Mouse (Mus musculus) ovary, postnatal 10 days (tissue): ENCODE results near the gene Cnrip1.
A peak's percentile ranks its signal among the peaks of the same experiment; 100 is the strongest.
"Not testable (repeated sequence)": the region's sequence is repeated elsewhere in the genome, so short reads cannot be mapped to it uniquely, and the experiment has no call there.

Experiments
- DNase-seq: peaks from one replicate; pipeline ENCODE4 v3.0.0; 2022; ENCODE audit warnings: low spot score

The Cnrip1 gene

DNA sequence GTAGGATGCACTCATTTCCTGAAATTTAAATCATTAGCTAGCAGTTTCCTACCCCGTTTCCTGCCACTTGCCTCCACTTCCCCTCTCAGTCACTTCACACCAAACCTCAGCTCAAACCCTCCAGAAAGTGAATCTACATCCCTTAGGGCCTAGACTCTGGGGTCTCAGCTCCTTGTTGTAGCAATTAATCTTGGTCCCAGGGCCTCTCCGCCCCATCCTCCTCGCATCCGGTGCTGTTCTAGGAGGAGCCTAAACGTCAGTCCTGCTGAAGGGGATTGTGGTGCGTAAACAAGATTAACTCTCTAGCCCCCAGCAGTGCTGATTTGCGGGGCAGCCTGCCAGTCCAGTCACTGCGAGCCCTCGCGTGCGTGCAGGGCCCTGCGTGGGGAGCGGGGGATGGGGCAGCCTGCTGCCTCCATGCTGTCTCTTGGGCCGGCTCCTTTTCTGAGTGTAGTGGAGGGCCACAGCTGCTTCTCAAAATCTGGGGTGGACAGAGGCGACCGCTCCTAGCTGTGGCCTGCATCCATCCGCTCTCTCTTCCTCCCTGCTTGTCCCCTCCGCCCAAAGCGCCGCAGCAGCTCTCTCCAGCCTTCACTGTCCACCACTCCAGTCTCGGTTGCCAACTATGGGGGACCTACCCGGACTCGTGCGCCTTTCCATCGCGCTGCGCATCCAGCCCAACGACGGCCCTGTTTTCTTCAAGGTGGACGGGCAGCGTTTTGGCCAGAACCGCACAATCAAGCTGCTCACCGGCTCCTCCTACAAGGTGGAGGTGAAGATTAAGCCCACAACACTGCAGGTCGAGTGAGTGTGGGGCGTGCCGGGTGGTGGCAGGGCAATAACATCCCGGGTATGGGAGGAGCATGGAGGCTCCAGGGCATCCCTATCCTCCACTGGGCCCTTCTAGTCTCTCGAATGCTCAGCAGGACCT lies at the start of gene Cnrip1, which contains the start of gene Plek:
Gene Cnrip1 (plus strand): TSS at position 42 of the 931 bp plus-strand sequence.
Gene Plek (minus strand): TSS at position 837 of the 931 bp plus-strand sequence.
- peak; percentile 53 for DNase-seq

DNA sequence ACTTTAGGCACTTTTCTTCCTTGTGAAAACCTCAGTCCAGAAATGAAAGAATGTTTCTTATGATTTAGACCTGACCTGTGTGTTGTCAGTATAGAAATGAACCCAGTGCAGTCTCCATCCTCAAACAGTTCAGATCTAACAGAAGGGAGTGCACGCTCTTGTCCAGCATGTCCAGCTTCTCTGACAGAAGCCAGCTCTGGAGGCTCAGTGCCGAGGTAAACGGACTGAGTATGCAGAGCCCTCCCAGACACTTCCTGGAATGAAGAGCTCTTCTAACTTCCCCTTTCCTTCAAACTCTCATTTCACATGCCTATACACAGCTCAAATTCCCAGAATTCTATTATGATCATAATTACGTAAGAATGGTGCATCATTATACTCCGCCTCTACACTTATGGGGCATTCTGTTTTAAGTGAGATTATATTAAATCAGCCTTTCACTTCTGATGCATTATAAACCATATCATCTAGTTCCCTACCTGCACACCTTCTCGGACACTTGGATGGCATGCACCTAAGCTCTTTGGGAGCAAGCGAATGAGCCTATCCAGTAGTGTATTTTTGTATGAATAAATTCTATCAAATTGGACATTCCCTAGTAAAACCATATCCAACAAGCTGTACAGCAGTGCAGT lies 48.5 kb upstream of the Cnrip1 start:
- DNase-seq, result no peak

DNA sequence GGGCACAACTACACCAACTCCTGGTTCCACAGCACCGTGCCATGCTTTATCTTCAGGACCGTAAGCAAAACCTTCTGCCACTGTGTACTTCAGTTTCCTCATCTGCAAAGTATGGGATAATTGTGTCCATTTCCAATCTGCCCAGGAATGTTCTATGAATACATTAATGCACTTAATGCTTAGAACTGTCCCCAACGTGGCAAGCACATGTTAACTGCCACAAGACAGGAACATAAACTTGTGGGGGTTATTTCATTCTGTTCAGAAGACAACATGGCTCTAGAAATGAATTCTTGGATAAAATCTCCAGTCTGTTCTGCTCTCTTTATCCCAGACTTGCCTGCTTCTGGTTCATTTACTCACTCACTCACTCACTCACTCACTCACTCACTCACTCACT lies 47.6 kb upstream of the Cnrip1 start:
- DNase-seq, result no peak

DNA sequence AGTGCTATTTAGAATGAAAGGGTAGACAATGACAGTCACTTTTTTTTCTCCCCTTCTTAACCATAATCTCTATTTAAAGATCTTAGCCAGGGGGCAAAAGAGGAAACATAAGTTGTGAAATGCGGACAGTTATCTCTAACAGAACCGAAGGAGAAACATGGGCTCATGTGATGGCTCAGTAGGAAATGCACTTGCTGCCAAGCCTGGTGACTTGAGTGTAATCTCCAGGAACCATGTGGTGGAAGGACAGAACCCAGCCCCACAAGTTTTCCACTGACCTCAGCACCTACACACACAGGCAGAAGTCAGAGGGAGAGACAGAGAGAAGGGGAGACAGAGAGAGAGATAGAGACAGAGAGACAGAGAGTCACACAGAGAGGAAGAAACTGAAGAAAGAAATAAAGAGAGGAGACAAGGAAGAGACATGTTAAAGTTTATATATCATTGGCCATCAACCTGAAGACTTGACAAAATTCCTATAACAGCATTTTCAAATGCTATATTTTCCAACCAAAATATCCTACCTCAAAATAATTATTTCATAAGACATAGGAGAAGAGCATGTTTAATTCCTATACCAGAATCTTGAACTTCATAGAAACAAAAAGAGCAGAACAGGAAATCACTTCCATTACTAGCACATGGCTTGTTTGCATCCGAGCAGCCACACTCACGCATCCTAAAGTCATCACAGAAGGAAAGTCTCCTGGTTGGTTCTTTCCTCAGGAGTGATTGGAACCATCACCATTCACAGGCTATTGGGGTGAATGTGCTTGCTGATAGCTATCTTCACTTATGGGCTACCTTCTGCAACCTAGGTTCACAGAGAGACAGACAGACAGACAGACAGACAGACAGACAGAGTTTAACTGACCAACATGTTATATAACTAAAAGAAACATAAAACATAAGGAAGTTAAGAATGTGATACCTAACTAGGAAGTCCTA lies 46.2 kb upstream of the Cnrip1 start:
- no peak for DNase-seq

DNA sequence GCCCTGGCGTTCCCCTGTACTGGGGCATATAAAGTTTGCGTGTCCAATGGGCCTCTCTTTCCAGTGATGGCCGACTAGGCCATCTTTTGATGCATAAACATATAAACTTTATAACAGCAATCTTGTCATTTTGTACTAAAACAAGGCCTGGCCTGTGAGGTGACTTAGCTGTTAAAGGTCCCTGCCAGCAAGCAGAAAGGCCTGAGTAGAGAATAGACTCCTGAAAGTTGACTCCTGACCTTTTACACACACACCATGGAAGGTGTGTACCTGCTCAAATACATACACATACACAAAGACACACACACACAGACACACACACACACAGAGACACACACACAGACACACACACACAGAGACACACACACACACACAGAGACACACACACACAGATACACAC lies 44.9 kb upstream of the Cnrip1 start:
- not testable (repeated sequence) for DNase-seq

DNA sequence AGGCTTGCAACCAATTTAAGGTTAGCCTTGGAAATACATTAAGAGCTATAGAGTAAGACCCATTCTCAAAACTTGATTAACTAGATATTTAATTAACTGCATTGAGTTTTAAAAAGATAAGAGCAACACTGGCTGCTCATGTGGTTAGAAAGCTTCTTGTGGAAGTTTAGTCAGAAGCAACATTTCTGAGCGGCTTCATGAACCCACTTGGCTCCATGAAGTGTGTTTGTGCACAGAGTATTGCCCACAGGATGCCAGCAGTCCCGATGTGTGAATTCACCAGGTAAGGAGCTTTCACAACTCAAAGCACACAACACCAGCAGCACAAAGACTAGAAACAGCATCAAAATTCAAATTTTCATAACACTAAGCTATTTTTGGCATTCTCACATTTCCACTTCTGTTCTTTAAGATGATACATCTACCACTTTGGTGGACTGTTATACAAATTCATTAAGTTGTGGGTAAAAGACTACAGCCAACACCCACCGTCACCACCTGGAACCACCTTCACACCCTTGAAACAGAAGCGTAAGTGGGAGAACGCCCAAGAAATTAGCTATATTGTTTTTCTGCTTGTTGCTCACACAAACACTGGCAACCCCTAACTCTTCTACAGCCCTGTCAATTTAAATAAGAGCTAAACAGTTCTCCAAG lies 43.7 kb upstream of the Cnrip1 start:
- no peak for DNase-seq

DNA sequence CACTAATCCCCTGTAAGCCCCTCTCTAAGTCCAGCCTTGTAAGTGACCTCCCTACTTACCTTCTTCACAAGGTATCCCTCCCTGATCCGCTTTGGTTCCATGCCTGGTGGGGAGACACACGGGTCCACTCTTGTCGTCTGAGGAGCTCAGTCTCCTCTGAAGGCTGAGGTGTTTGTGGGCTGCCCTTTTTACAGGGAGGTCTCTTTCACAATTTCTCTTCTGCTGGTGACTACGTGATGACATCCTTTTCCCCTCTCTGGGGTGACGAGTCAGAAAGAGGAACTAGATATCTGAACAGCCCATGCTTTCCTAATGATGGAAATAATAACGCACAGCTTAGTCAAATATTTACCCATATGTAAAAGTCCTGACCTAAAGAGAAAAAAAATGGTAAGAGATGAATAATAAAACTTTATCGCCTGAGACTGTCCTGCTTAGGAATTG lies 42.9 kb upstream of the Cnrip1 start:
- no peak for DNase-seq

DNA sequence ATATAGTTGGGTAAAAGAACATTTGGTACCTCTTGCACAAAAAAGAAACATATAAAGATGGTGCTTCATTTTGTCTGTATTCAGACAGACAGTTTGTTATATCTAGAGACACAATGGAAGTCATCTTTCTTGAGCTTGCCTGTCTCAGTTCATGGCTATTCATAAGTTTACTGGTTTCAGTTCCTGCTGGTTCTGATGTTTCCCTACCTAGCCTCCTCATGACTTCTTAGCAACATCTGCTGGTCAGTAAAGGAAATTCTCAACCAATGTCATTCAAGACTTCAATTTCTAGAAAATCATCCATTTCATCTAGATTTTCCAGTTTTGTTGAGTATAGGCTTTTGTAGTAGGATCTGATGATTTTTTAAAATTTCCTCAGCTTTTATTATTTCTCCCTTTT lies 38.4 kb upstream of the Cnrip1 start:
- DNase-seq, result no peak

DNA sequence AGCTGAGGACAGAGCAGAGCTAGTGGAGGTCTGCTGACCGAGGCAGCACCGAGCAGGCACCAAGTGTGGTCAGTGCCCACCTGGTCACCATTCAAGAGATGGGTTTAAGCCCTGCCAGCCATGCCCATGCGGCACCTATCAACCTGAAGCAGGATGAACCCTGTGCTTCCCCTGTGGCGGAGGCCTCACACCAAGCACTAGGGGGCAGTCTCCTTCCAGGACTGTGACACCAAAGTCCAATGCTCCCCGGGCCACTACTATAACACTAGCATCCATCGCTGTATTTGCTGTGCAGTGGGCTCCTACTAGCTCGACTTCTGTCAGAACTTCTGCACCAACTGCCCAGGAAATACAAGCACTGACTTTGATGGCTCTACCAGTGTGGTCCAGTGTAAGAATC lies 32.1 kb upstream of the Cnrip1 start:
- DNase-seq, result no peak

DNA sequence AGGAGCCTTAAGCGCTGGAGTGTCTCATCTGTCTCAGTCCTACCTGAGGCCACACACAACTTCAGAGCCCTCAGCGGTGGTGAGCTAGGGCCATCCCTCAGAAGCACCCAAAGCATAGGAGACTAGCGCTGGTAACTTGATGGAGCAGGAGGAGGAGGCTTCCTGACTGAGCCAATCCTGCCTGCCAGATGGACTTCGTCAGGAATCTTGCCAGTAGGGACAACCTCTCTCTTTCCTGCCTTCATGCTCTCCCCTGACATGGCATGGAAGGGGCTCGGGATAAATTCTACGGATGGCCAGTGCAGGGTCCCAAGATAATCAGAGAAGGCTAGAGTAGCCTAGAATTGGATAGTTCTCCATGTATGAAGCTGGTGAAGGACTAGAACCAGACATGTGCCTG lies 28.2 kb upstream of the Cnrip1 start:
- DNase-seq, result no peak

DNA sequence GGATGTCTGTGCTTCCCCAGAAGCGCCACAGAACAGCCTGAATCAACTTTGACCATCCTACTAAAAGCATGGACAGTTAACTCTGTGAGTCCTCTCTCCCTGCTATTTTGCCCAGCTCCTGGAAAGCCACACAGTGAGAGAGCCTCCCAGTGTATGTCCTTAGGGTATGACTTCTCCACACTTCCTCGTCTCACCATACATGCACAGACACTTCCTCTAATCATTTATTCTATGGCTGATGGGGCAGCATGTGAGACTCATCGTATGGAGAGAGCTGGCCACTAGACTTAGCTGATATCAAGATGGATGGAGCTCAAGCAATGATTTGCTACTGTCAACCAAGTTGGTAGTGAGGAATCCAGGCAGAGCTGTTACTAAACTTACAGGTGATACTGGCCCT lies 27.4 kb upstream of the Cnrip1 start:
- DNase-seq, result no peak

DNA sequence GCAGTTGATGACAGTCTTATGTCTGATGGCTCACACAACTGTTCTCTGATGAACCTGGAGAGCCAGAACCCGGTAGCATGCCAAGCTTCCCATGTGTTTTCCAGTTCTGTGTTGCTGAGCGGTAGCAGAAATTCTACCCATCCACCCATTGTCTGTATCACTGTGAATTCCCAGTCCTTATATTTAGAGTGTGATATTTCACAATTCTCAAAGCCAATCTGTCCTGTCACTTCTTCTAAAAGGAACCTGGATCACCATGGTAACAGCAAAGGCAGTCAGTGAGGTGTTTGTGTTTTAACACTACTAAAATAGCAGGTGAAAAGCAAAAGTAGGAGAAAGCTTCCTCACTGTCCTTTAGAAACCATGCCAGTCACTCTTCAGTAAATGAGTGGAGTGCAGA lies 5.6 kb upstream of the Cnrip1 start:
- no peak for DNase-seq

DNA sequence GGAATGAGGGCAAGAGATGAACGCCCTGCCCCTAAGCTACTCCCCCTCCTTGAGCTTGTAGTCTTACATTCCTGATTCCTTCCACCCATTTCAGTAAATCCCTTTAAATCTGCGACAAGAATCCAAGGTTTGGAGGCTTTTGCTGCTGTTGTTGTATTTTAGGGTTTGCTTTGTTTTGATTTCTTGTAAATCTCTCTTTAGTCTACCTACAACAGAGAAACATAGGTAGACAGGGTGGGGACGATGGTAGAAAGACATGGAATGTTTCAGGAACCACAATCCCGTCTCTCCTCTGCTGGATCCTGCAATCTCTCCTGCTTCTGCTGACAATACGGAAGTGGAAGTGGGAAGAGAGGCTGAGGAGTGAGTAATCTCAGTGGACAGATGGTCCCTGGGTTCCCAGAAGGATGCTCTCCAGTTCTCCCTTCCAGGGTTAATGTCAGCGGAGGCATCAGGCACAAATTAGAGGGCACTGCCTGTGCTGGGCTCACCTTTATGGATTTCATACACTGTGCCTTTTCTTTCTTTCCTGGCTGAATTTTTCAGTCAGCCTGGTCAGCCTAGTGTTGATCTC lies 1.2 kb downstream of the Cnrip1 start:
- no peak for DNase-seq

DNA sequence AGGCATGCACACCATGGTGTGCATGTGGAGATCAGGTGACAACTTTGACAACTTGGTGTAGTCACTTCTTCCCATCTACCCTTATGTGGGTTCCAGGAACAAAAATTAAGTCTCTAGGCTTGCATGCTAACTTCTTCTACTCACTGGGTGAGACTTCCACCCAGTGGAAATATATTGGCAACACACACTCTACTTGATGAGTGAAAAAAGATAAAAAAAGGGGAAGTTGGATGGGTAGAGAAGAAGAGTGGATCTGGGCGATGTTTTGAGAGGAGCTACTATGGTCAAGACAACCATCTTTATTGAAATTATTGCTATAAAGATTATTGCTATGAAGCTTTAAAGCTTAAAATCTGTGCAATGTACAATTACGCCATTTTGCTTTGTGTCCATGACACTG lies 18.0 kb downstream of the Cnrip1 start:
- not testable (repeated sequence) for DNase-seq

DNA sequence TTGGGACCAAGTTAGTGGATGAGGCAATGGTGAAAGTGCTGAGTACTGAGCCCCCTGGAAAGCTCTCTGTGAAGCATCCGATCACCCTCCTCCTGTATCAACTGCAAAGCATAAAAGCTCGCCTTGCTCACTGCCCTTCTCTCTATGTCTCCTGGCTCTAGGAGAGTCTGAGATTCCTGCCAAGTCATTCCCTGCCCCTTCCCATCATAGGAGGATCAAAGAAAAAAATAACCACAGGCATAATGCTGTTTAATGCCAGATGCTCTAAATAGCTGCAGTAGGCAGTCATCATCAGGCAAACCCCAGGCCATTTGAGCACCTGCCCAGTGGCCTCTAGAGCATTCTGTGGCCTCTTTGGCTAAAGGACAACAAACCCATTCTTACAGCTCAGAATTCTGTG lies 24.3 kb downstream of the Cnrip1 start:
- no peak for DNase-seq

DNA sequence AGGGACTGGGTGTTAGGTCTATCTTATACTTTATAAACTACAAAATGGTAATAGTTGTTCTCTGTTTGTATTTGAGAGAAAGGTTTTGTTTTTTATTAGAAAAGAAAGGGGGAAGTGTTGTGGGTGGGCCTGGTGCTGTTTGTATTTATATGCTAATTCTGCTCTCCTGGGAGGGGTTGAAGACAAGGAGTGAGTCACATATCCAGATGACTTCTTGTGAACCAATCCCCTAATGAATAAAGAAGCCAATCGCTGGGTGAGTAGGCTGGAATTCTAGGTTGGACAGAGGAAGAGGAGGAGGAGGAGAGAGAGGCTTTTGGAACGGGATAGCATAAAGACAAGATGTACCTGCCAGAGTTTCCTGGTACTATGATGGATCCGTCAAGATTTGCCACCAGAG lies 30.7 kb downstream of the Cnrip1 start:
- DNase-seq, result no peak

DNA sequence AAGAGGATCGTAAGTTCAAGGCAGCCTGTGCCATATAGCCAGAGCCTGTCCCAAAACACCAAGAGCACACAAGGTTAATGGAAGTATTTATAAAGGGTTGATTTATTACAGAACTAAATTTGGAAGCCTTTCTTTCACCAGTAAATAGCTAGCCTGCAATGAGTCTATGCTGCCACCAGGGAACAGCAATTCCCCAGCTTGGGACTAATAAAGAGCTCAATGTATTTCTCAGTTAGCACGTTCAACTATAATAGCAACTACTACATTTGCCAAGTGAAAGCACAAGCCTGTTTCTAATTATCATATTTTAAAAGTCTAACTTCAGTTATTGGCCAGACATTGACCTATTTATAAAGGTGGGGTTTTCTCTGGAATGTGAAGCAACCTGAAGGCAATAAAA lies 31.6 kb downstream of the Cnrip1 start:
- DNase-seq, result no peak

DNA sequence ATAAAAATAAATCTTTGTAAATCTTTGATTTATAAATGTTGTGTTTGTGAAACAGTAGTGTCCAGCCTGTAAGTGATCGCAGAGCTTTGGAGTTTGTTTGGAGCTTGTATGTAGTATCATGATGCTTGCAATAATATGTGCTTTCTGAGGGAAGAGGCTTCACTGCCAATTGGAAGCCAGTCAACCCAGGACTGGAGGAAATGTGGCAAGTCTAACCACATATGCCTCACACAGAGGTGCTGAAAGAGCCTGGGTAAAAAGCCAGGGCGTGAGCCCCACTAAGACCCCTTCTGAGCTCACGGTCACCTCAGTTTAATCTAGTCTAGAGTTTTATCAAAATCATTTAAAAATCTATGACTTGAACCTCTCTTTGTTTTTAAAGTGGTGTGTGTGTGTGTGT lies 32.1 kb downstream of the Cnrip1 start:
- no peak for DNase-seq

DNA sequence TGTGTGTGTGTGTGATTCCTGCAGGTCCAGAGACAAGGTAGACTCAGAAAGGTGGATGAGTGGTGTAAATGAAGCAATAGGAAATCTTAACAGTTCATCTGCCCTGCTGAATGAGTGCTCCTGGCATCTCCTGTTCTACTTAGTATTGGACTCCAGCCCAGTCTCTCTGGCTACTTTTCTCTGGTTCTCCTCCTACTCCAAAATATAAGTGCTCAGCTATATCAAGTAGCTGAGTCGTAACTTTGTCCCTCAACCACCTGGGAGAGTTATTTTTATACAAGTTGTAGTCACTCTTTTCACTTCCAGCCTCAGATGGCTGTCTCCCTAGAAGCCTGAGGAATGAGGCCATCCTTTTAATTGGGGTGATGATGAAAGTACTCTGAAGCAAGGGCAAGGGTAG lies 32.5 kb downstream of the Cnrip1 start:
- DNase-seq, result no peak

DNA sequence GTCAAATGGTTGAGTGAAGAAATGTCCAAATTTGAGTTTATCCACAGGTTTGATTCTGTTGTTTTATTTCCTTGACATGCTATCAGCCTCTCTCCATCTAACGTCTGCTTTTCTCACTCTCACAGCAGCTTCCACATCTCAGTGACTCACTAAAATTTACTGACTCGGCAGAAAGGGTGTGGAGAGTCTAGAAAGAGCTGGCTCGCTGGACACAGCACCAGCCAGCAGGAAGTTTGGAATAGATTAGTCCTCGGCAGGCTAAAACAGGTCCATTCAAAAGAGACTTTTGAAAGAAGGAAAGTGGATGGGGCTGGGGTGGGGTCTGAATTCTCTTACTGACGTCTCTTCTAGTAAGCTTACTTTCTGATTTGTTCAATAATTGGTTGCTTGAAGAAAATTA lies 34.7 kb downstream of the Cnrip1 start:
- DNase-seq, result no peak

DNA sequence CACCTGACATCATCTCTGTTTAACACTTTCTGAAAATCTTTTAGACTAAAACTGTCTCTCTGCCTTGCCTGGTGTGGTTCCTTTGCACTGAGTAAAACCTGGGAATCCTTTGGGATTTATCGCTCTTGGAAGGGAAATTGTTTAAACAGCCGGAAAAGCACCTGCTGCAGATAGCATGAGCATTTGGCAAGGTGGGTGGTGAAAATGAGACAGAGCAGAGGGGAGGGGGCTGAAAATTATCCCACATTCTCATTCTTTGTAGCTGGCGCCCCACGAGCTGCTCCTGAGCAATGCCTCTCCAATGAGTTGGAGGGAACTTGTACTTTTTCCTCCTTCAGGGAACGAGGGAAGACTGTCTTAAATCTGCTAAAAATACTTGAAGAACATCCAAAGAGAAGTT lies 55.5 kb downstream of the Cnrip1 start:
- no peak for DNase-seq
